Mouse (Mus musculus): ENCODE results near the gene Npas2. TPM values are rescaled to one million over a fixed set of nuclear protein-coding genes. Genes with fewer than 3 reads are reported as not detected.

The Npas2 gene
- polyA plus RNA-seq, 1 experiment, result 0.77 TPM

DNA sequence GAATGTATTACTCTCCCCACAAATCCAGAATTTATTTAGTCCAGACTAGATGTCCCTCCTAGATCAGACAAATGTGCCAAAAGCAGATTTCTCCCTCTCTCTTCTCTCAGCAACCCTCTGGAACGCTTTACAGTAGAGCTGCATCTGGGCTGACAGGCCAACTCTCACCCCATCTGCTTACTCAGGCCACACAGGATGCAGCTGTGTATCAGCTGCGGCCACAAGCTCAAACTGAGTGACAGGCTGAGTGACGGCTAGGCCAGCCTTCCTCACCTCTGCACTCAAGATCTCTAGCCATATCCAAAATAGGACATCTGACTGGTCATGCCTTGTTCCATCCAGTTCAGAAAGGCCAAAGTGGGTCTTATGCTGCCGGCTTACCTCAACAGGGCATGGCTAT, 202.8 kb downstream of the Npas2 start:
- no peak for TF ChIP-seq CTCF (IDR thresholded peaks at IDR 0.05; ENCODE audit: borderline replicate concordance, extremely low read depth, insufficient read depth, insufficient read length)
- no peak for TF ChIP-seq POLR2A (IDR thresholded peaks at IDR 0.05; ENCODE audit: borderline replicate concordance, extremely low read depth, insufficient read depth, insufficient read length, poor library complexity, severe bottlenecking)
- no peak for DNase-seq (ENCODE audit: low read depth)

DNA sequence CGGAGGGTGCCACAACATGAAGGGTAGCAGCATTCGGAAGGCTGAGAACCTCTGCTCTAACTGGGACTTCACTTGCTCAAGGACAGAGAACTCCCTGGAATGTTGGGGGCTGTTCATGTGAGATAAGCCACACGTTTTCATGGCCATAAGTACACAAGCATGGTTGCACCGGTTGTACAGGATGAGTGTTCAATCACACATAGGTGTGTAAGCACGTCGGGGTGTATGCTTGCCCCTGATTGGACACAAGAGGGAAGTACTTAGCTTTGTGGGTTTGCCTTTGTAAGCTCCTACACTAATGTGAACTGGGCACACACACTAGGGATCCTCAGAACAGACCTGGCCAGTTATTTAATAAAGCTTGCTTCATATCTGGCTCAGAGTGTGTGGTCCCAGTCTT, 204.8 kb downstream of the Npas2 start:
- no peak for TF ChIP-seq CTCF (IDR thresholded peaks at IDR 0.05; ENCODE audit: borderline replicate concordance, extremely low read depth, insufficient read depth, insufficient read length)
- TF ChIP-seq POLR2A (IDR thresholded peaks at IDR 0.05; ENCODE audit: borderline replicate concordance, extremely low read depth, insufficient read depth, insufficient read length, poor library complexity, severe bottlenecking), result no peak
- no peak for DNase-seq (ENCODE audit: low read depth)

DNA sequence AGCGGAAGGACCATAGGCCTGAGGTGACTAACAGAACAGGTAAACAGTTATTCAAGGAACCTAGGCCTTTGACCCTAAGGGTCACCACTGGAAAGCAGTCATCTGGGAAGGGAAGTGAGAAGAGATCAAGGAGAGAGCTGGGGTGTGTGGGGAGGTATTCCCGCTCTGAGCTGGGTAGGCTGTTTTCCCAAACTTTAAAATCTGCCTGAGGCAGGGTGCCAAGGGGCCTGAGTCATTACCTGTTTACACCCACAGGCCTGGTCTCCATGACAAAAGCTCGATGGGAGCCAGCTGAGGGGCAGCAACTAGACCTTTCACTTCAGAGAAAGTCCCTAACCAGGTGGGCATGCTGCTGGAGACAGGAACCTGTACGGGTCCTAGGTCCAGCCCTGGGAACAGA, 205.7 kb downstream of the Npas2 start:
- no peak for DNase-seq (ENCODE audit: low read depth)
- TF ChIP-seq CTCF (IDR thresholded peaks at IDR 0.05; ENCODE audit: borderline replicate concordance, extremely low read depth, insufficient read depth, insufficient read length), result no peak
- TF ChIP-seq POLR2A (IDR thresholded peaks at IDR 0.05; ENCODE audit: borderline replicate concordance, extremely low read depth, insufficient read depth, insufficient read length, poor library complexity, severe bottlenecking), result no peak

DNA sequence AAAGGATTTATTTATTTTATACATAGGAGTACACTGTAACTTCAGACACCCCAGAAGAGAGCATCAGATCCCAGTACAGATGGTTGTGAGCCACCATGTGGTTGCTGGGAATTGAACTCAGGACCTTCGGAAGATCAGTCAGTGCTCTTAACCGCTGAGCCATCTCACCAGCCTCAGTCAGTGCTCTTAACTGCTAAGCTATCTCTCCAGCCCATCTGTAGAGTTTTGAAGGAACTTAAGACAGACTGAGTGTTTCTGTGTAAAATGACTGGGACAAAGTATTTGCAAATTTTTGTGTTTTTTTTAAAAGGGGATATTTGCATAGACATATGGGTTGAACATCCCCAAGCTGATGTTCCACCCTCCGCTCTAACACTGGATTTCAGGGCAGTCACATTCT, 206.6 kb downstream of the Npas2 start:
- no peak for DNase-seq (ENCODE audit: low read depth)
- TF ChIP-seq CTCF (IDR thresholded peaks at IDR 0.05; ENCODE audit: borderline replicate concordance, extremely low read depth, insufficient read depth, insufficient read length) (no peak), POLR2A (IDR thresholded peaks at IDR 0.05; ENCODE audit: borderline replicate concordance, extremely low read depth, insufficient read depth, insufficient read length, poor library complexity, severe bottlenecking) (no peak)

DNA sequence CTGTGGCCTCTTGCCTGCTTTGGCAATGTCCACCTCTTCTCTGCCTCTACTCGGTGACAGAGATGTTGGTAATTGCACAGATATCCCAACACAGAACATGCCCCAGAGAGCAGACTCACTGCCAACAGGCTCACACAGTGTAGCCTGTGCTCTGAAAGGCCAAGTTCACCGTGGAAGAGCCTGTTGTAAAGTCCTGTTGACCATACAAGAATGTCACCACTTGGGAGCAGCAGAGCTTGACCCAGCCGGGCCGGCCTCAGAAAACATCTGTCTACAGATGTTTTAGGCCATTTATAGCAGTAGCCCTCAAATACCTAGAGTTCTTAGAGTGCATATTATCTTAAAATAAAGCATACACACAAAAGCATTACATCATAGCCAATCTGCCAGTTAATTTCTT, 213.6 kb downstream of the Npas2 start:
- TF ChIP-seq CTCF (IDR thresholded peaks at IDR 0.05; ENCODE audit: borderline replicate concordance, extremely low read depth, insufficient read depth, insufficient read length) (no peak), POLR2A (IDR thresholded peaks at IDR 0.05; ENCODE audit: borderline replicate concordance, extremely low read depth, insufficient read depth, insufficient read length, poor library complexity, severe bottlenecking) (no peak)
- DNase-seq (ENCODE audit: low read depth), result no peak

DNA sequence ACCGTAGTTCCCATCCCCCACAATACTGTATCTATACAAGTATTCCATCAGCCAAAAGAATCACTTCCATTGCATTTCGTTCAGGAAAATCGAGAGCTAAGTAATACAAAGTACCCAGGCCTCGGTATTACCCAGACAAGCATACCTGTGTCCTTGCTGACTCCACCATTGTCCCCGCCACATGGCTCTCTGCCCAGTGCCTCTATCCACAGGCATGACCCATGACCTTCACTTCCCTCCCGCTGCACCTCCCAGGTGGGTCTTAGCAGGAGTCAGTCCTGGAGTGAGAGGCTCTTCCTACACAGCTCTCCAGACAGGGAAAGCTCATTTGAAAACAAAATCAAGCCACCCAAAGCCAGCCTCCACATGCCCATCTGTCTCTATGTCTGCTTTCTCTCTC, 214.6 kb downstream of the Npas2 start:
- no peak for DNase-seq (ENCODE audit: low read depth)
- no peak for TF ChIP-seq CTCF (IDR thresholded peaks at IDR 0.05; ENCODE audit: borderline replicate concordance, extremely low read depth, insufficient read depth, insufficient read length)
- no peak for TF ChIP-seq POLR2A (IDR thresholded peaks at IDR 0.05; ENCODE audit: borderline replicate concordance, extremely low read depth, insufficient read depth, insufficient read length, poor library complexity, severe bottlenecking)

DNA sequence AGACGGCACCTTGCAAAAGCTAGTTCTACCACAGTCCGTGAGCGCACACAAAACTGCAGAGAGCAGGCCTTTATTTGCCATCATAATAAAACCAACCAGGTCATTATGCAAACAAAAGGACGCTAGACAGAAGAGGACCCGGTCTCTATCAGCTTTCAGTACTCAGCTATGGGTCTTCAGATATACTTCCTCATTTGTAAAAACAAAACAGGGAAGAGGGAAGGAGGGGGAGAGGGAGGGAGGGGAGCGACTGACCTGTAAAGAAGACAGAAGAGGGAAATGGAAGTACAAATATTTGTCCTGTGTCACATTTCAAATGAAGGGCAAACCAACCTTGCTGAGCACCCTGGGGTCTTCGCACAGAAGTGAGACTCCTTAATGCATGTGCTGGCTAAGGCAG, 215.1 kb downstream of the Npas2 start:
- peak; percentile 4 for DNase-seq (ENCODE audit: low read depth)
- TF ChIP-seq POLR2A (IDR thresholded peaks at IDR 0.05; ENCODE audit: borderline replicate concordance, extremely low read depth, insufficient read depth, insufficient read length, poor library complexity, severe bottlenecking) (no peak), CTCF (IDR thresholded peaks at IDR 0.05; ENCODE audit: borderline replicate concordance, extremely low read depth, insufficient read depth, insufficient read length) (no peak)

DNA sequence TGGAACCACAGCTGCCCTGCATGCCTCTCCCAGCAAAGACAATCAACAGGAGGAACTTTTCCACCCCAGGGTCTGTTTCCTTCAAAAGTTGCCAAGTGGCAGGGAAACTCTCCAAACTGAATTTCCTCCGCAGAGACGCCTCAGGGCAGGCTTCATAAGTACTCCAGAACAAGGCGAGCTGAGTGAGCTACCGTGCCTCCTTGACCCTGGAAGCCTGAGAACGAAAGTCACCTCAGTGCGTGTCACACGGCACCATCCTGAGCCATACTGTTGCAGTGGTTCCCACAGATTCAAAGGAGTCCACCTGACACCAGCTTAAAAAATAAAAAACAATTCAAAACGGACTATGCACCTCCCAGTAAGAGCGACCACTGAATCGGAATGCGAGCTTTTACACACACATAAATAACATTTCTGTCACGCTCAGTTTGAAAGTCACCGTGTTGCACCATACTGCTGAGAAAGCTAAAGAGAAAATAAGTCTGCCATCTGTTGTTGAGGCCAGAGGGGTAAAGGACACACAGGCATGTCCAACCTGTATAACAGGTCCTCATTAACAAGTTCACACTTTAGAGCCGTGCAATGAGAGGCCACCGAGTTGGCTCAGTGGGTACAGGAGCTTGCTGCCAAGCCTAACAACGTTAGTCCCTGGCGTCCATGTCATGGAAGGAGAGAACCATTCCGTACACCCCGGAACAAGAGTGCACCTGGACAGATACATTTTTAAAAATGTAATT, 216.7 kb downstream of the Npas2 start:
- DNase-seq (ENCODE audit: low read depth), result peak; percentile 11
- no peak for TF ChIP-seq CTCF (IDR thresholded peaks at IDR 0.05; ENCODE audit: borderline replicate concordance, extremely low read depth, insufficient read depth, insufficient read length)
- no peak for TF ChIP-seq POLR2A (IDR thresholded peaks at IDR 0.05; ENCODE audit: borderline replicate concordance, extremely low read depth, insufficient read depth, insufficient read length, poor library complexity, severe bottlenecking)

Other genes starting within 250 kb of the Npas2 start
- gene Pdcl3, start 208.1 kb upstream of the Npas2 start, polyA plus RNA-seq (2012; rRNA removed), result 68.0 and 71.8 TPM in 2 replicates
- 1,108 and 1,128 TPM in 2 replicates for gene Rpl31, start 174.1 kb downstream of the Npas2 start, polyA plus RNA-seq (2012; rRNA removed)